Mouse (Mus musculus): ENCODE data around the gene Slc25a27.

GRCm38 (mm10) chr17:43606704-43607103, 60.3 kb downstream of the Slc25a27 start:
- TF ChIP-seq CTCF (conservative IDR thresholded peaks at IDR 0.05; ENCODE audit: insufficient read depth, insufficient read length, low read depth, low read length) (peak; percentile 96), POLR2A (IDR thresholded peaks at IDR 0.05; ENCODE audit: low read depth, low read length) (no peak)
